Mouse (Mus musculus) thymus, postnatal 4 days (tissue): Measurements from ENCODE around the gene Irf1.

Source experiments
- DNase-seq: peaks from one replicate; pipeline ENCODE4 v3.0.0; 2021

The Irf1 gene

DNA sequence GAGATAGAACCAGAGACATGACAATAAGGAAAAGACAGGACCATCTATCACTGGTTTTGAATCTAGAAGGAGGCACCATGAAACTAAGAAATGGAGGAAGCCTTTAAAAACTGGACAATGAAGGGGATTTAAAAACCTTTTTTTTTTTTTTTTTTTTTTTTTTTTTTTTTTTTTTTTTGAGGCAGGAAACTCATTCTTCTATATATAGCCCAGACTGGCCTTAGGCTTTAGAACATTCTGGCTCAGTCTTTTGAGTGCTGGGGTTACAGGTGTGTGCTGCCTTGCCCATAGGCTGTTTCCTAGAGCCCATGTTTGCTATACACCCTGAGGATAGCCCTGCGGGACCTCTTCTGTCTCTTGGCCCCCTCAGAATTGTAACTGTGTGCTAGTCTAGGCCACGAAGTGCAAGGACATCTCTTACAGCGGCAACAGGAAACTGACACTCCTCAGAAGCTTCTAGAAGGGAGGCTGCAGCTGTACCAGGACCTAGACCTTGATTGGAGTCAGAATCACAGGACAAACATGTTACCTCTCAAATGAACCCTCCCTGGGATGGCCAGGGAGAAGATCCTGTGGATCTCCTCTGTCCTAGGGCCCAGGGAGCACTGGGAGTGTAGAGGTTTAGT lies 15.6 kb downstream of the Irf1 start:
- no peak for DNase-seq

DNA sequence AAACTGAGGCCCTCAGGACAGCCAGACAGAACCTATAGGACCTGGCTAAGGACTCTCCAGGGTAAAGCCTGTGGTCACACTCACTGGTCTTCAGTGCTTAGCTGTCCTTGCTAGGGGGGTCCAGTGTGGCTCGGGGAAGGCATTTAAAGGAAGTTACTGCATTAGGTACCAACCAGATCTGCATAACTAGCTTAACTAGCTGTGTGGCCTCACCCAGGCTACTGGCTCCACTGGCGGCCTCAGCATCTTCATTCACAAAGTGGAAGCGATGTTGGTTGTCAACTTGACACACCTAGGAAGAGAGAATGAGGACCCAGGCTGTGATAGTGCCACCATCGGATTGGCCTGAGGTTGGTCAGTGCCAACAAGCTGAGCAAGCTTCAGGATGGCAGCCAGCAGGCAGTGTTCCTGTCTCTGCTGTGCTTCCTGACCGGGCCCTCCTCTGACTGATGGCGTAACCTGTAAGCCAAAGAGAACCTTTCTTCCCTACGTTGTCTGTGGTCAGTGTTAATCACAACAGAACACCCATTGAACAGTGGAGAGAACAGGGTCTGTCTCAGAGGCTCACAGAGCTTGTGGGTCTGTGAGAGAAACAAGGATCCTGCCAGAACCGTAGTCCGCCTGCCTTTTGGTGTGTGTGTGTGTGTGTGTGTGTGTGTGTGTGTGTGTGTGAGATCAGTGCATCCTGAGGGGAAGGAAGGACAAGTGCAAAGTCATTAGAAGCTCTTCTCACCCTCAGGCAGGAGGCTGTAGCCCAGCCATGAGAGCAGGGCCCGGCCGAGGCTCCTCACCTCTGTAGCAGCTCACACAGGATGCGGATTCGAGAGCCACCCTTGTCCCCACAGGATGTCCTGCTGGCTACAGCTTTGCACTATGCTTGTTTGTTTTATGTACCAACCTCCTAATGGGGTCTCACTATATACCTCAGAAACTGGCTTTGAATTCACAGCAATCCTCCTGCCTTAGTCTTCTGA lies 16.5 kb downstream of the Irf1 start:
- no peak for DNase-seq

DNA sequence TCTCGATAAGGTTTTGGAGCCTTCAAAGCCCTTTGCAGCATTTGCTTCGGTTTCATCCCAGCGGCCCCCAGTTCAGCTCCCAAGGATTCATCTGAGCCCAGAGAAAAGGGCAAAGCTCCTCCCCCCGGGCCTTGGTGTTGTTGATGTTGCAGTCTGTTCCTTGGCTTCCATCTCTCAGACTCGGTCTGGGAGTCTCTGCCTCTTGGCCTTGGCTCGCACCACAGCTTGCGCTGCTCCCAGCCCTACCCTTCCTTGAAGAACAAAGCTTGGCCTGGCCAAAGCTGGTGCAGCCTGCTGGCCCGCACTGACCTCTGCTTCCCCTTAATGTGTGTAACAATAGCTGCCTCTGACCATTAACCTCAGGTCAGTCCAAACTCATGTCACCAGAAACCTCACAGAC lies 18.4 kb downstream of the Irf1 start:
- no peak for DNase-seq

DNA sequence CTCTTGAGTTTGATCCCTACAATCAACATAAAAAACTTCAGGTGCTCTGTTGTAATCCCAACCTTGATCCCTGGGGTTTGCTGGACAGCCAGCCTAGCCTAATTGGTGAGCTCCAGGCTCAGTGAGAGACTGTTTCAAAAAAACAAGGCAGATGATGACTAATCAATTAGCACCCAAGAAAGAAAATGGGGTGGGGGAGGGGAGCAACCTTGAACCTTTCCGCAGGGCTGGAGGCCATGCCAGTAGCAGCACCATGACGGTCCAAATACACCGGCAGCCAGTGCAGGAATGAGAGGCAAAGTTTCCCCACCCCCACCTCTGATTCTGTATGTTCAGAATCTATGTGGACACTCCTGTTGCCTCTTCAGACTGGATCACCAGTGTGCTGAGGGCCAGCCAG lies 19.5 kb downstream of the Irf1 start:
- DNase-seq, result no peak

DNA sequence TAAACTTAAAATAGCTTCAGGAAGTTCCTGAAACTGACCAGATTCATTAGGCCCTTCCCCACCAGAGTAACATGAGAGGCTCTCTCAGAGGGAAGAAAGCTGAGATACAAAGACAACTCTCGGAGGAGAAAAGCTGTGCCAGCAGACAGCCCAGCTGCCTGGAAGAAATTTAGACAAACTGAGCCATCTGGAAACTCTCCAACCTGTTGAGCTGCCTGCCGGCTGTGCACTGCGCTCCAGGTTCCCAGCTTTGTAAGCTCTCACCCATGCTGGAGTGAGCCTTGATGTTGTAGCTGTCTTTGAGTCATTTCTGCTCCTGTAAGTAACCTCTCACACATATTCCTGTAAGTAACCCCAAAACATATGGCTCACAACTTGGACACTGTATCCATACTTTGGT lies 23.2 kb downstream of the Irf1 start:
- no peak for DNase-seq

DNA sequence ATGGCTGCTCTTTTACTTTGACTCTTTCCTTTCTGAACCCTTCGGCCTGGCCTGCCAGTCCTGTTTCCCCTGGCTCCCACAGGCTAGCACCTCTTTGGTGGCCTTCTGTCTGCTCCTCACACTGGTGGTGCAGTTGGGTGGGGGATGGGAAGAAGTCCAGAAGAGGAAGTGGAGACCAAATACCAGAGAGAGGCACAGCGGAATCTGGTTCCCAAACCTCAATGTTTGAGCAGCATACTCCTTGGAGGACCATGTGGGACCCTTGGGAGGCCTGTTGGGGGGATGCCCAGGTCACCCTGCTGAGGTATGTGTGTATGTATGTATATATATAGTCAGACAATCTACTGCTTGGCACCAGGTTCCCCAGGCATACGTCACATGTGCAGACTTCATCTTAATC lies 24.2 kb downstream of the Irf1 start:
- DNase-seq, result peak; percentile 51

DNA sequence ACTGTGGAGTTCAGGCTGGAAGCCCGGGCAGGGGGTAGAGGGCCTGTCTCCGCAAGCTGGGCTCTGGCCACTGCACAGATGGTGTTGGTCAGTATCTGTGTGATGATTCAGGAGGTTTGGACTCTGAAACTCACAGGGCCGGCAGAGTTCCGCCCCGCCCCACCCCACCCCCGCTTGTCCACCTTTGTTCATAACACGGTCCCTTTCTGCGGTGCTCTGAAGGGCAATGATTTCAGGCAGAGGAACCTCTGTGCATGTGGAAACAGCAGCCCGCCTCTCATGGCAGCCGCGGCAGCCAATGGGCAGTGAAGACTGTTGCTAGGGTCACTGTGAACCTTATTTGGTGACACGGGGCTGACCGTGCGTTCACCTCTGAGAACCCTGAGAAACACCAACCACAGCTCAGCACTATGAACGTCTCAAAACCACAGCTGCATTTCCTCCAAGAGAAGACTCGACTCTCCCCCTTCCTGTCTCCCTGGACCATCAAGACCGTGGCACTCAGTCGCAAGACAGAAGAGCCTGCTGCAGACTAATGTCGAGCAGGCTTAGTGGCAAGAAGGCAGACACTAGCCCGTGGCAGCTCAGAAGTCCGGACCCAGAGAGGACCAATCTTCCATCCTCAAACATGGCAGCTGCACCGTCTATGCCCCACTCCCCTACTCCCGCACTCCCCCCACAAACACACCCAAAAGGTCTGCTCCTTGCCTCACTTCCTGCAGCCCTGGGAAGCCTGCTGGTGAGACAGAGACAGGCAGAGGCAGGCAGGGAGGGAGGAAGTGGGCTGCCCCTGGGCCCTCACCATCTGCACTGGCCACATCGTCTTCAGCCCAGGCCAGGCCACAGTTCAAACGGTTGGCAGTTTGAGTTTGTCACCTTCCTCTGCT lies 25.1 kb downstream of the Irf1 start:
- DNase-seq, result peak; percentile 77

DNA sequence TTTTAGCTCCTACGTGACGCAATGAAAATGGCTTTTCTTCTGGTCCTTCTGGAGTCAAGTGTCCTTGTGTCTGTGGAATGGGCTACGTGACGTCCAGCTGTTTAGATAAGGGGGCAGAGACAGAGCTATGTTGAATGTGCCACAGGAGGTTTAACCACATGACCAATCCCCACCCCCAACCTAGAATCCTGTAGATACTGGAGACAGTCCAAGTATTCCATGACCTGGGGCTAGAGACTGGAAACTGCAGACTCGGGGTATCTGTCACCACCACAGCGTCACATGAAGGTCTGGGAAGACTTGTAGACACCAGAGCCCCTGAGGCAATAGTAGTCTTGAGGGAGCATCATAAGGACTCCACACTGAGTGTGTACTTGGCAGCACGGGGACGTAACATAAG lies 26.0 kb downstream of the Irf1 start:
- DNase-seq, result no peak

DNA sequence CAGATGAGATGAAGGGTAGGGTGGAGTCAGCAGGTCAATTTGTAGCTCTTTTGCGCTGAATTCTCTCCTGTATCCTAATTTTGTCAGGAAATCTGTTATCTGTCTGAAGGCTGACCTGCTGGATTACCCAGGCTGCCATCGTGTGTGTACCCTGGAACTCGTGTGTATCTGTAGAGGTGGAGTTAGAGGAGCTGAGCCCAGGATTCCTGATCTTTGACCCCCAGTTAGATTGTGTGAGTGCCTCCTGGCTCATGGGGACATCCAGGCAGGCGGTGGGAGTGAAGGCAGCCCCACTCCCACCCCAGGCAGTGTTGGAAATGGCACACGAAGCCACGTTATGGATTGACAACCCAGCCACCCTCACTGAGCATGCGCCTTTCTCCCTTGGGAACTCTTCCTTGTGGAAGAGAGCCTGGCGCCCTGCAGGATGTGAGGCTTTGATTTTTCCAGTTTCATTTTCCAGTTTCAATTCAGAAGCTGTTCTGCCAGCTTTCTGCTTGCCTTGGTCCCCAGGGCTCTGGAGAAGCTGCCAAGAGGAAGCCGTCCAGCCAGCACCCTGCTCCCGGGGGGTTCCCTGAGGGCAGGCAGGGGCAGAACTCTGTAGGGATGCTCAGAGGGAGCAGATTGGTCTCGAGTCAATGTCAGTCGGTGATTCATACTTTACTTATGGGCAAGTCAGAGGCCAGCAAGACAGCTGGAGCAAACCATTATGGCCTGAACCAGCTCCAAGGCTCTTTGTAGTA lies 26.8 kb downstream of the Irf1 start:
- DNase-seq, result no peak

DNA sequence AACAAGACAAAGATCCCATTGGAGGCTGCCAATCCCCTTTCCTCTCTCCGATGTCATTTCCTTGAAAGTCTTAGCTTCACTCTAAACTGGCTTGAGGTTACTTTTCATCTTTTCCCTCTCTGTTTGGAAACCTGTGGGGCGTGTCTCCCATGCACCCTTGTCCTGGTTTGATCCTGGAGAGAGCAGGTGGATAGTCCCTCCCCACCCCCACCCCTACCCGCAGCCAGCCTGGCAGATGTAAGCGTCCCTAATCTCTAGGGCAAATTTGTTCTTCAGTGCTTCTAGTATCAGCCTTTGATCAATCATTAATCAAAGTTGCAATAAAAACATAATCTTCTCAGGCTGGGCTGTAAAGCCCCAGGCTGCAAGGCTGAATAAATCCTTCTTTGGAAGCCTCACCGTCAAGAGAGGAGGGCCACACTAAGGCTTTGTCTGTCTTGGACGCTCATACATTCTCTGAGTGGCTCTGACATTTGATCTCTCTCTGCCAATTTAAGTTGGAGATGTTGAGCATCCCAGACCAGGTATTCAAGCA lies 27.6 kb downstream of the Irf1 start:
- DNase-seq, result no peak

DNA sequence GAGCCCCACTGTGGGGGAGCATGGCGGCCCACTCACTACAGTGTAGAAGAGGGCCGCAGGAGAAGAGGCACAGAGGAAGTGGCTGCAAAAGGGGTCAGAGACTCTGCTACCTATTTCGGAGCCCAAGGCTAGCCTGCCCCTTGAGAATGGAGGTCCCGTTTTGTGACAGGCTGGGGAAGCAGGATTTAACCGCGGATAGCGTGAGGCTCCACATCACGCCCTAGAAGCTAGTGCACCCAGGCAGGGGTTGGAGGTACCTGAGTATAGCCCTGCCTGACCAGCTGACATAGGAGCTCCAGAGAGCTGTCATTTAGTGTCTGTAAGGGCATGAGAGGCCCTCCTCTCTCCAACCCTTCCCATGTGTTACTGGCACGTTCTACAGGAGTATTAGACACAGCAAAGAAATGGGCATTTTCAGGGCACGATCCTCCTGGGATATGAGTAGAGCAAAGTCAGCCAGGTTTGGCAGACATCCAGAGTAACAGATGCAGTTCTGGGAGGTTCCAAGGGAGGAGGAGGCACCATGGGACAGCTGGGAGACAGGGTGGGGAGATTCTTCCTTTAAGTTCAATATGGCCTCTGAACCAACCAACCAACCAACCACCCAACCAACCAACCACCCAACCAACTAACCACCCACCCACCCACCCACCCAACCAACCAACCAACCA lies 28.4 kb downstream of the Irf1 start:
- no peak for DNase-seq

DNA sequence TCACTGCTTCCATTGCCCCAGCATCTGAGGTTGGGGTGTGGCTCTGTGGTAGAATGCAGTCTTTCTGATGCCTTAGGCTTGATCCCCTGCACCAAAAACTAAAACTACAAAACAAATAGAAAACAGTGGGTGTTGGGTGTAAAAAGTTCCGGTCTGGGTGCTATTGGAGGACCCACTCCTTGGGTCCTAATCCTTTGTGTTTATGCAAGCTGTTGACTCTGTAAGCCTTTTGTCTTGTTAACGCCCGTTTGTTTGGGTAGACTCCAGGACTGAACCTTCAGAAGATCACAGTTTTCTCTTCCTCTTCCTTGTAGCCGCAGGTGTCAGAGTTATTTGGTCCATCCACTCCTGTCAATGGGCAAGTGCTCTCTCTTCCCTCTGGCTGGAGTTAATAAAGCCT lies 30.2 kb downstream of the Irf1 start:
- DNase-seq, result no peak

DNA sequence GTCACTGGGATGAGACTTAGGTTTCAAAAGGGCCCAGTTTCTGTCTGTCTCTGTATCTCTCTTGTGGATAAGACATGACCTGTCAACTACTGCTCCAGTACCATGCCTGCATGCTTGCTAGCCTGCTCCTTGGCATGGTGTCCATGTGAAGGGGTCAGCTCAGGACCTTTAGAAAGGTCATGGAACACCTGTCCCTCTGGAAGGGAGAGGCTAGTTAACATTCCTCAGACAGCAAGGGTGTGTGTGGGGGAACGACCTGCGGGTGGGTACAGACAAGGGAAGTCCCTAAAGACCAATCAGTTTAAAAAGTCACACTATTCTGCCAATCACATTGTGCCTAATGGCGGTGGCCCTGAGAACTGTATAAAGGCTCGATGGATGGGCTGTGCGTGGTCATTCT lies 31.2 kb downstream of the Irf1 start:
- no peak for DNase-seq

DNA sequence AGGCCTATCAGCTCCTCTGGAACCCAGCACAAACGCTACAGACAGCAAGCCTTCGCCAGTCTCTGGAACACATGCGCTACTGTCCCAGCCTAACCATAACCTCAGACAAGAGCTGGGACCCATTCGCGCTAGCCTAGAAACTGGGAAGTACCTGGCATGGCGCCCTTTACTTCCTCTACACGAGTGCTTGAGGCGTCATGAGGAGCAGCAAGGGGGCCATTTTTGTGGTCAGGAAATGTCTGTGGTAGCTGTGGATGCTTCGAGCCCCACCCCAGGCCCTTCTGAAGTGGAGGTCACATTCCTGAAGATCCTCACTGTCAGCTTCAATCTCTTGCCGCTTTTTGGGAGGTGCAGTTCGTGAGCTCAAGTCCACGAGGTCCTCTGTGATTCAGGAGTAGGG lies 33.3 kb downstream of the Irf1 start:
- DNase-seq, result peak; percentile 26

DNA sequence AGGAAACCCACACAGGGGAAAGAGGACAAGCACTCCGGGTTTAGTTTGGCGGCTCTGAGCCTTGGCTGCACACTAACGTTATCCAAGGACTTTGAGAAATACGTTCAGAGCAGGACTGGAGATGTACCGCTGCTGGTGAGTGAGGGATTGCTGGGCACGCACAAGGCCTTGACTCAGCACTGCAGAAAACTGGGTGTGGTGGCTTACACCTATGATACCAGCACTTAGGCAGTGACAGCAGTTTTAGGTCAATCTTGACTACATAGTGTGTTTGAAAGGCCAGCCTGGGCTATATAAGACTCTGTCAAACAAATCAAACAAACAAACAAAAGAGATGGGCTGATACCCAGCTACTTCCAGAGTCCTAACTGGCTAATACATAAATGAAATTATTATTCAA lies 33.7 kb downstream of the Irf1 start:
- no peak for DNase-seq

DNA sequence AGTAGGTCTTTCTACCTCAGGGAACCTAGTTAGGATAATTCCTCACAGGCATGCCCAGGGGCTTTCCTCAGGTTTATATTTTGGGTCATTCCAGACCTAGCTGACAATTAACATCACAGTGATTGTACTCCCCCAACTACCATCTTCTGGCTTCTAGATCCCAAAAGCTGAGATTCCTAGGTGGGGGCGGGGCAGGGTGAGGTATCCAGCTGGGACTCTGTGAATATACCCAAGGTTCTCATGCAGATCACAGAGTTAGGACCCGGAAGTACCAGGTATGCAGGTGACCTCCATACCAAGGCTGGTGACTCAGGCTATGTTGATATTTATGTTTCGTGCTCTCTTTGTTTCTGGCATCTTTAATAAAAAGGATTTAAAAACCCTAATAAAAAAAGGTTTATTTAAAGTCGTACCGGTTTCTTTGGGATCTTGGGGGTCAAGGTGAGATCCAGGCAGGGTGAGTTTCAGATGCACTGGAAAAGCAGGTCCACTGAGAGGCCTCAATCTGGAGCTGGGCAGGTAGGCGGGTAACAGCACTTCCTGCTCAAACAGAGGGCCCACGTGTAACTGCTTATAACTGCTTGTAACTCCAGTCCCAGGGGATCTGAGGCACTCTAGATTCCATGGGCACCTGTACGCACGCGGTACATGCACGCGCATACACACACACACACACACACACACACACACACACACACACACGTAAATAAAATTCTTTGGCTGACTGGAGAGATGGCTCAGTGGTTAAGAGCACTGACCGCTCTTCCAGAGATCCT lies 34.9 kb downstream of the Irf1 start:
- no peak for DNase-seq

DNA sequence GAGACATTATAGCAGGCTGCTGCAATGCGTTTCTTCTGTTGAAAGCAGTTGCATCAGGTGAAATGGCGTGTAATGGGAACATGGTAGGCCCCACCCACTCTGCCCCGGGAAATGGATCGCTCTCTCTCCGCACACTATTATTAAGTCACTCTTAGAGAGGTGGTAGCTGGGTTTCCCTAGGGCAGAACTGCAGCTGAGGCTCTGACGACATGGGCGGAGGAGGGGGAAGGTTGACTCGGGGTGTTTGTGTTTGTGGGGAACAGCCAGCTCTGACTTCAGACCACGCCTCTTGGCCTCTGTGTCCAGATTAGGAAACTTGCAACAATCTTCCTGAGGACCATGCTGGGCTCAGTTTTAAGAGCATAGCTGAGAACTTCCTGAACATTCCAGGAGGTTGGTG lies 36.0 kb downstream of the Irf1 start:
- no peak for DNase-seq

DNA sequence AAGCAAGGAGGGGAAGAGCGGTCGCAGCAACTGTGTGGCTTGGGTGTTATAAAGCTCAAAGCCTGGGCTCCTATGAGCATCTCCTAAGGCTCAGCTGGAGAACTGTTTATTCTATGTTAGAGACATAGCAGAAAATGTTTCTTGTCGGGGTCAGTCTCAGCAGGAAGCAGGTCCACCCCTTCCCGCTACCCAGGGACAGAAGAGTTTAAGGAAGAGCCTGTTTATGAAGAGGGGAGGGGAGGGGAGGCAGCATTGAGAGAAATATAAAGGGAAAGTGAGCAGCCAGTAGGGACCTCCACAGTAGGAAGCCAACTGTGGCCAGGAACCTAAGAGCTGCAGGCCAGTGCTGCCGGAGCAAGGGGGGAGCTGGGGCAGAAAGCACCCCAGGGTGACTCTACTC lies 39.5 kb downstream of the Irf1 start:
- DNase-seq, result no peak

DNA sequence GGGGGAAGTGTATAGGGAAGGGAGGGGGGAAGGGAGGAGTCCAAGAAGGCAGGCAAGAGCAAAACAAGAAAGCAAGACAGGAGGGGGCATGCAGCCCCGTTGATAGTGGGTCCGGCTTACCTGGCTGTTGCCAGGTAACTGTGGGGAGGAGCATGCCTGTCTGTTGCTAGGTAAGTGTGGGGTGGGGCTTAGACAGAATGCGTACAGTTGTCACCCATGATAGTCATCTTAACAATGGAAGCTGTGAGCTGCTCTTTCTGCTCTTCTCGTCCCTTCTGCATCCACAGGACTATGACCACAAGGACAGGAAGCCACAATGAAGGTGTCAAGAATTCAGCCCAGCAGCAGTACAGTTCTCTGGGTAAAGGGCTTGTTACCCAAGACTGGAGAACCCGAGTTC lies 40.3 kb downstream of the Irf1 start:
- no peak for DNase-seq

DNA sequence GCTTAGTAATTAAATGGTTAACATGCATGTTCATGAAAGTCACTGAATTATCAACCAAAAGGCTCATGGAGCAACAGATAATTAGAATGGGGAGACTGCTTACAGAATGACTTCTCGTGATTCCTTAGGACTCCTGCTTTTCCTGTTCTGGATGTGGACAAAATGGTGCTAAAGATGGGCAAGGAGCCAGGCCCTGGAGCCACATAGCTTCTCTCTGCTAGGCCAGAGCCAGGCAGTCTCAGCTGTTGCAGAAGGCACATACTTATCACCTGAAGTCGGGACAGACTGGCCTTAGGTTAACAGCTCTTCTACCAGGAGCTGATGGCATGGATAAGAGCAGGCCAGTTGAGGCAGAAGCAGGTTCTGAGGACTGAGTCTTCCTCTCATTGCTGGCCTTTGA lies 40.9 kb downstream of the Irf1 start:
- DNase-seq, result no peak

DNA sequence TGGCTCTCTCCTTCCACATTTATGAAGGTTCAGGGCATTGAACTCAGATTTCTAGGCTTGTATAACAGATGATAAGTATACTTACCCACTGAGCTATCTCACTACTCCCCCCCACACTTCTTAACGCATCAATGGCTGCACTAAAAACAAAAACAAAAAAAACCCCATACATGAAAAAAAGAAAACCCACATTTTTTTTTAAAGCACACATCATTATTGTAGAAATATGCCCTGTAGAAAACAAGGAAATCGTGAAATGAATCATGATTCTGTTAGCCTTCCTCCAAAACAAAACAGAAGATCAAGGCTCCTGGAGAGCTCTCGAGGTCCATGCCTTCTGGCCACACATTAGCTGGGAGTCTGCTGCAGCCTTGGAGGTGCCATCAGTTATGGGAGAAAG lies 41.5 kb downstream of the Irf1 start:
- DNase-seq, result no peak
